Mouse (Mus musculus): ENCODE measurements around the gene Vti1b. TPM values are rescaled to one million over a fixed set of nuclear protein-coding genes. Genes with fewer than 3 reads are reported as not detected.

Vti1b gene
- polyA plus RNA-seq, 1 experiment: not detected

GRCm38 (mm10) chr12:79131178-79131675 is 41.2 kb downstream of the Vti1b start:
- TF ChIP-seq CTCF (IDR thresholded peaks at IDR 0.05; ENCODE audit: insufficient read depth, low read depth, low read length): no peak
- TF ChIP-seq POLR2A (IDR thresholded peaks at IDR 0.05; ENCODE audit: insufficient read depth, low read depth, low read length): no peak
- peak overlapping the region; percentile 60 for H3K4me3 ChIP-seq (ENCODE audit: insufficient read depth, low read depth, low read length)
- H3K27ac ChIP-seq (ENCODE audit: insufficient read depth, low read depth, low read length): no peak overlapping the region
- H3K4me1 ChIP-seq (ENCODE audit: control insufficient read depth, insufficient read depth, low read length): peaks cover 14% of the 10 kb centered on the region
- 2% methylated on average over 22 of the region's 22 CpGs for WGBS

GRCm38 (mm10) chr12:79130299-79131177 is 41.9 kb downstream of the Vti1b start, which contains the start of gene Arg2:
Gene Arg2 (plus strand): TSS chr12:79130777.
- no peak within 1 kb of the TSS for H3K27ac ChIP-seq (ENCODE audit: insufficient read depth, low read depth, low read length)
- TF ChIP-seq CTCF (IDR thresholded peaks at IDR 0.05; ENCODE audit: insufficient read depth, low read depth, low read length) (no peak), POLR2A (IDR thresholded peaks at IDR 0.05; ENCODE audit: insufficient read depth, low read depth, low read length) (peak; percentile 55)
- H3K4me3 ChIP-seq (ENCODE audit: insufficient read depth, low read depth, low read length): peak within 1 kb of the TSS; percentile 60
- peaks cover 14% of the 10 kb centered on the region for H3K4me1 ChIP-seq (ENCODE audit: control insufficient read depth, insufficient read depth, low read length)
- 2% methylated on average over 47 of the region's 47 CpGs for WGBS

- H3K4me1 ChIP-seq (ENCODE audit: control insufficient read depth, insufficient read depth, low read length): no peaks in the 10 kb centered on the region
- TF ChIP-seq CTCF (IDR thresholded peaks at IDR 0.05; ENCODE audit: insufficient read depth, low read depth, low read length): no peak
- no peak overlapping the region for H3K4me3 ChIP-seq (ENCODE audit: insufficient read depth, low read depth, low read length)
- no peak overlapping the region for H3K27ac ChIP-seq (ENCODE audit: insufficient read depth, low read depth, low read length)
- 10% methylated on average over 3 of the region's 3 CpGs for WGBS
These were observed 49.6 kb downstream of the Vti1b start for GRCm38 (mm10) chr12:79122820-79123219.

GRCm38 (mm10) chr12:79118991-79119390 is 53.5 kb downstream of the Vti1b start:
- TF ChIP-seq CTCF (IDR thresholded peaks at IDR 0.05; ENCODE audit: insufficient read depth, low read depth, low read length): no peak
- TF ChIP-seq POLR2A (IDR thresholded peaks at IDR 0.05; ENCODE audit: insufficient read depth, low read depth, low read length): no peak
- no peak overlapping the region for H3K27ac ChIP-seq (ENCODE audit: insufficient read depth, low read depth, low read length)
- no peaks in the 10 kb centered on the region for H3K4me1 ChIP-seq (ENCODE audit: control insufficient read depth, insufficient read depth, low read length)
- 81% methylated on average over 4 of the region's 4 CpGs for WGBS
- H3K4me3 ChIP-seq (ENCODE audit: insufficient read depth, low read depth, low read length): no peak overlapping the region

Other genes with a start within 250 kb of the Vti1b start
- gene Tmem229b, start 165.0 kb downstream of the Vti1b start, polyA plus RNA-seq (2012; ENCODE audit: insufficient read depth, insufficient read length, low replicate concordance, missing spikeins): not detected in 2 replicates
- gene Plekhh1, start 143.5 kb downstream of the Vti1b start, polyA plus RNA-seq (2012; ENCODE audit: insufficient read depth, insufficient read length, low replicate concordance, missing spikeins): not detected in 2 replicates
- gene Pigh, start 83.0 kb downstream of the Vti1b start, polyA plus RNA-seq (2012; ENCODE audit: insufficient read depth, insufficient read length, low replicate concordance, missing spikeins): not detected in 2 replicates
- gene Arg2, start 41.9 kb downstream of the Vti1b start, polyA plus RNA-seq (2012; ENCODE audit: insufficient read depth, insufficient read length, low replicate concordance, missing spikeins): not detected in 2 replicates
- gene Rdh11, start 19.6 kb upstream of the Vti1b start, polyA plus RNA-seq (2012; ENCODE audit: insufficient read depth, insufficient read length, low replicate concordance, missing spikeins): not detected in 2 replicates
- not detected in 2 replicates for gene Rdh12, start 36.2 kb upstream of the Vti1b start, polyA plus RNA-seq (2012; ENCODE audit: insufficient read depth, insufficient read length, low replicate concordance, missing spikeins)
- not detected in 2 replicates for gene Zfyve26, start 123.6 kb upstream of the Vti1b start, polyA plus RNA-seq (2012; ENCODE audit: insufficient read depth, insufficient read length, low replicate concordance, missing spikeins)
- gene Rad51b, start 124.6 kb upstream of the Vti1b start, polyA plus RNA-seq (2012; ENCODE audit: insufficient read depth, insufficient read length, low replicate concordance, missing spikeins): not detected in 2 replicates